Mouse (Mus musculus) ovary, postnatal 10 days (tissue): ENCODE measurements around the gene S100a1.
A peak's percentile ranks its signal among the peaks of the same experiment; 100 is the strongest.

Source experiments
- DNase-seq: peaks from one replicate; pipeline ENCODE4 v3.0.0; 2022; ENCODE audit warnings: low spot score

S100a1 gene

GRCm38 (mm10) chr3:90465081-90465685 lies 49.0 kb downstream of the S100a1 start:
- DNase-seq = peak; percentile 41

GRCm38 (mm10) chr3:90464552-90465080 lies 49.6 kb downstream of the S100a1 start:
- no peak for DNase-seq

GRCm38 (mm10) chr3:90462579-90462978 lies 51.6 kb downstream of the S100a1 start:
- DNase-seq = no peak

GRCm38 (mm10) chr3:90461935-90462334 lies 52.3 kb downstream of the S100a1 start:
- DNase-seq = no peak
